Mouse (Mus musculus) lung, postnatal 36 days (tissue): ENCODE results near the gene Ube2o.
"Not testable (repeated sequence)": the region's sequence is repeated elsewhere in the genome, so short reads cannot be mapped to it uniquely, and the experiment has no call there.

Source experiments
- DNase-seq: peaks from one replicate; pipeline ENCODE4 v3.0.0; 2022; ENCODE audit warnings: mixed read lengths

The Ube2o gene

GRCm38 (mm10) chr11:116508689-116509088 lies 72.6 kb downstream of the Ube2o start:
- DNase-seq = no peak

DNA sequence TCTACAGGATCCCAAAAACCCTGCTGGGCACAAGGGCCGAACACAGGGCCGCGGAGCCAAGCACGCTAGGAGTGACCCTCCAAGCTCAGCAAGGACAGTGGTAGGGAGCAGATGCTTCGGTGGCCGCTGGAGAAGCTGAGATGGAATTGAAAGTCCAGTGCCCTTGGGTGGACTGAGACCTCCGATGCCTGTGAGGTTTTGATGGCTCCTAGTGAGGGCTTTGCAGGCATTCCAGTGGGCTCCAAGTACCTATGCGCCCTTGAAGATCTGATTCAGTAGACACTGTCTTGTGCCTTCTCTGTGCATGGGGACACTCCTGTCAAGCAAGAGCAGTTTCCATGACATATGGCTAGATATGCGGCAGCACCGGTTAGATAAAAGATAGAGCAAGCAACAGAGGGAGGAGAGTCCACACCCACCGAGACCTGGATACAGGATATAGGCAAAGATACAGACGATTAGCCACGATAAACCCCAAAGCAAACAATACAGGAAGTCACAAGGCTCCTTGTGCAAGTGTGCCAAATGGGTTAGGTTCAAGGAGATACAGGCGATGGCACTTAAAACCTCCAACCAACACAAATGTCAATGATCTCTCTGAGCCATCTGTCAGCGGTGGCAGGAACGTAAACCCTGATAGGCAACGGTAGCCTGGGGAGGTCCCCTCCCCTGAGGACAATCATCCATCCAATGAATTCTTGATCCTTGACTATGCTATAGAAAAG lies 74.9 kb downstream of the Ube2o start:
- no peak for DNase-seq

DNA sequence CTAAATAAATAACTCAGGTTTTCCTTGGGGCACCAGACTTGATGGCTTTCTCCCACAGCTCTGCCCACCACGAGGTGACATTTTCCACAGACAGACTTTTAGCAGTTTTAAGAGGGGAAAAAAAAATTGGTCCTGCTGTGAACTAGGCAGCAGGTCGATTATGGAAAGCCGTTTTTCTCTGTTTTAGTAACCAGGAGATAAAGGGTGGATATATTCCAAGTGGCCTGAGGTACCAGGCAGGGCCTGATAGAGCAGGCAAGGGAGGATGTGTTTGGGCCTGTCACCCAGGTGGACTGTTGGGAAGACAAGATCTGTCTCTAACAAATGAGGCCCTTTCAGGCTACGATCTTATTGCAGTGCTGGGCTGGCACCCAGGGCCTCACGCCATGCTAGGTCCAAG lies 75.7 kb downstream of the Ube2o start:
- DNase-seq = no peak

GRCm38 (mm10) chr11:116504516-116504915 lies 76.7 kb downstream of the Ube2o start:
- DNase-seq = peak; percentile 67

- peak; percentile 63 for DNase-seq
These were observed 80.1 kb downstream of the Ube2o start for GRCm38 (mm10) chr11:116501005-116501746.

DNA sequence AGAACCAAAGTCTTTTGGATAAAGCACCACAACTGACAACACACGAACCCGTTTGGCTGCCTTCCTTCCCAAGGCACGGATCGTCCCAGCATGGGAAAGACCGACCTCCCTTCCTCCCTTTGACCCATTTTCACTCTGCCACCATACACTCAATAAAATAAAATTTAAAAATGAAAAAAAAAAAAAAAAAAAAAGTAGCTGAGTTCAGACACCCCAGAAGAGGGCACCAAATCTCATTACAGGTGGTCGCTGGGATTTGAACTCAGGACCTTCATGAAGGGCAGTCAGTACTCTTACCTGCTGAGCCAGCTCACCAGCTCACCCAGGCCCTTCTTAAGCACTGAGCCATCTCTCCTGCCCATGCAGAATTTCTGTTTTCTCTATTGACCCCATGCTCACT lies 82.2 kb downstream of the Ube2o start:
- no peak for DNase-seq

GRCm38 (mm10) chr11:116498596-116498995 lies 82.7 kb downstream of the Ube2o start:
- DNase-seq = no peak

DNA sequence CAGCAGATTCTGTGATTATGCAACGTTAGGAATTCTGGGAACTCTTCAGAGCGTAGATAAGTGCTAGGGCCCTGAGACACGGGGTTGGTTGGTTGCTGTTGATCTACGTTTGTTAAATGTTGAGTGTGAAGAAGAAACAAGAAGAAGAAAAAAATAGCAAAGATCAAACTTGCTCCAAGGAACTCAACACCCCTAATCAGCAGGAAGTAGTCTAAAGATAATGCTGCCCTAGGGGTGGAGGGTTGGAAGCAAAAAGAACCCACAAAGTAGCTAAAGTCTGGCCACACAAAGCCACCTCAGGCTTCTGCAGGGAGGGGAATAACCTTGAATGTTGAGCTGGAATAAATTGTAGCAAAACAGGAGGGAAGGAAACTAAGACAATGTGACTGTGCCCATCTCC lies 83.9 kb downstream of the Ube2o start:
- DNase-seq = no peak

GRCm38 (mm10) chr11:116494474-116495174 lies 86.6 kb downstream of the Ube2o start:
- peak; percentile 82 for DNase-seq

DNA sequence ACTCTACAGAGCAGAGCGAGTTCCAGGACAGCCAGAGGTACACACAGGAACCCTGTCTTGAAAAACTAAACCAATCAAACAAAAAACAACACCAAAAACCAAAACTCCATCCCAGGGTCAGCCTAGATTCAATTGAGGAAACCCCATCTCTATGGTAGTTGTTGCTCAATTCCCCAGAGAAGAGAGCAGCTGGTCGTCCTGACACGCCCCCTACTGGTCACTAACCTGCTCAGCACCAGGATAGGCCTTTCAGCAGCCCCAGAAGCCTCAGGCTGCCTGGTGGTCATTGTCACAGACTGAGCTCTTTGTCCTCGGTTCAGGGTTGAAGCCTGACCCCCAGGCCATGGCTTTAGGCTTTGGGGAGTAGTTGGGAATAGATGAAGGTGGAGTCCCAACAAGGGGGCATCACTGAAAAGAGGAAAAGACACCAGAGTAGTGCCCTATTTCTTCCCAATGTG lies 87.4 kb downstream of the Ube2o start, which contains the start of gene Prpsap1:
Gene Prpsap1 (minus strand): TSS at position 408 of the 458 bp plus-strand sequence.
- peak; percentile 78 for DNase-seq

DNA sequence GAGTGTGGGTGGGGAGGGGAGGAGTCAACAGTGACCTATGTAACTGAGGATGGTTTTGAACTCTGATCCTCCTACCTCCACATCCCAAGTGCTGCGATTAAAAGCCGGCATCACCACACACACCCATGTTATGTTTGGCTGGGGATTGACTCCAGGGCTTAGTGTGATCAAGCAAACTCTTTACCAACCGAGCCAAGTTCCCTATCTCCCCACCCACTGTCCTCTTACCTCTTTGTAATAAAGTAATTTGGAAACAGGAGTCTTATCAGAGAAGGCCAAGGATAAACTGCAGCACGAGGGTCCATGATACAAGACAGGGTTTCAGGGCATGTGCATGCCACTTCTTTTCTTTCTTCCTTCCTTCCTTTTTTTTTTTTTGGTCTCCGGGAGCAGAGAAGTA lies 88.1 kb downstream of the Ube2o start:
- DNase-seq = no peak

DNA sequence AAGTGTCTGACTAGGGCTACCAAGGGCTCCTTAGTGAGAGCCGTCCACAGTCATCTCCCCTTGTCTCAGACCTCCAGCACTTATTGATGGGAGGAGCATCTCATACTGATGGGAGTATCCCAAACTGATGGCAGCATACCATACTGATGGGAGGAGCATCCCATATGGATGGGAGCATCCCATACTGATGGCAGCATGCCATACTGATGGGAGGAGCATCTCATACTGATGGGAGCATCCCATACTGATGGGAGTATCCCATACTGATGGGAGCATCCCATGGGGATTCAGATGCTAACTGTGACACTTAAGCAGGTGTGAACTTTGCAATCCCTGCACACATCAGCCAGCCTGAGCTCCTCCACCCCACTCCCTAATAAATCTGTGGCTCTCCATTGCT lies 88.7 kb downstream of the Ube2o start:
- not testable (repeated sequence) for DNase-seq

- no peak for DNase-seq
These were observed 89.9 kb downstream of the Ube2o start for GRCm38 (mm10) chr11:116491338-116491737.

GRCm38 (mm10) chr11:116490232-116491107 lies 90.8 kb downstream of the Ube2o start:
- peak; percentile 93 for DNase-seq

DNA sequence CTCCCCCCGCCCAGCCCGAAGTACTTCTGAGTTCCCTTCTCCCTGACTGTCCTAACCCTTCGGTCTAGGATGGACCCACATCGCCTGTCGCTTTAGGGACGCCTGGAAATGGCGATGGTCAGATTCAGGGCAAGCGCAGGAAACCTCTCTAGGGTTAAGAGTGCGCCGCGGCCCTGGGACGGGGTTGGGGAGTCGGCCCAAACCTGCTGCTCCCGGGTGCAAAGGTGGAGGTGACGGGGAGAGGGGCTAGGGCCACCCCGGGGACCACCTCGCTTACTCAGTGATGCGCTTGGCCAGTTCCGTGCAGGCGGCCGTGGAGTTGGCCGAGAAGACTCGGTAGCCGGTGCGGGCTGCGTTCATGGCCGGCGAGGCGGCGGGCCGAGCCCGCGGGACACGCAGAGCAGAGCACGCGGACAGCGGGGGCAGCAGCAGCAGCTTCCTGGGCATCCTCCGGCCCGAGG lies 91.4 kb downstream of the Ube2o start:
- DNase-seq = peak; percentile 22

- DNase-seq = no peak
These were observed 92.4 kb downstream of the Ube2o start for GRCm38 (mm10) chr11:116488693-116489375.

DNA sequence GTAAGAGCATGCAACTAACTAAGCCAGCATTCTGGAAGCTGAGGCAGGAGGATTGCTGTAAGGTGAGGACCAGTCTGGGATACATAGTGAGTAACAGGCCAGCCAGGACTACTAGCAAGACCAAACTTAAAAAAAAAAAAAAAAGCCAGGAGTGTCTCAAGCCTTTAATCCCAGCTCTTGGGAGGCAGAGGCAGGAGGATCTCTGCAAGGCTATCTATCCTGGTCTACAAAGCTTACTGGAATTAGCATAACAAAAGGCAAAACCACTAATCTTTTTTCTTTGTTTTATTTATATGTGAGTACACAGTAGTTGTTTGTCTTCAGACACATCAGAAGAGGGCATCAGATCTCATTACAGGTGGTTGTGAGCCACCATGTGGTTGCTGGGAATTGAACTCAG lies 93.0 kb downstream of the Ube2o start:
- DNase-seq = no peak
